Mouse (Mus musculus): ENCODE measurements around the gene Syne1. TPM values are rescaled to one million over a fixed set of nuclear protein-coding genes. Genes with fewer than 3 reads are reported as not detected.

Syne1 gene
- total RNA-seq (2017) = 56.9 to 77.2 TPM (median 63.5 TPM) in 3 replicates

- ATAC-seq (replicated peaks; ENCODE audit: insufficient number of reproducible peaks, low FRiP score, low TSS enrichment, poor library complexity, severe bottlenecking) = no peak
Measured at GRCm38 (mm10) chr10:5551382-5551781, at the start of gene Syne1. Gene Syne1 (minus strand): TSS chr10:5551482.

DNA sequence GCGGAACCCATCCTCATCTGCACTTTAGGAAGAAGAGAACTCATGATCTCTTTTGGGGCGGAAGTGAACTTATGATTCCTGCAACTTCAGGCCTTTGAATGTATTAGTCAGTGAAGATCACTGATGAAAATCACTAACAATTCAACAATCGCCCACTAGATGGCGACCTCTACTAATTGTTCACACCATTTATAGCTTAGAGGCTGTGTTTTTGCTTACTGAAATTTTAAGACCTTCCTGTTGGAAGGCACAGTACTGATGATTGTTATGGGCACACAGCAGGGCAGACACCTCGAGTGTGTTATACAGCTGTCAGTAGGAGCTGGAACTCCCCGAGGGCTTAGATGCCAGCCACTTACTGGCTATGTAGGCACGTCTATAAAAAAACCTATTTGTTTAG is 48.8 kb upstream of the Syne1 start:
- ATAC-seq (replicated peaks; ENCODE audit: insufficient number of reproducible peaks, low FRiP score, low TSS enrichment, poor library complexity, severe bottlenecking) = 0 out of 2 replicates have a peak, but pooled peaks have one; percentile 50

GRCm38 (mm10) chr10:5596559-5596958 is 45.3 kb upstream of the Syne1 start:
- ATAC-seq (replicated peaks; ENCODE audit: insufficient number of reproducible peaks, low FRiP score, low TSS enrichment, poor library complexity, severe bottlenecking) = no peak

- no peak for ATAC-seq (replicated peaks; ENCODE audit: insufficient number of reproducible peaks, low FRiP score, low TSS enrichment, poor library complexity, severe bottlenecking)
Measured at GRCm38 (mm10) chr10:5594457-5594856, 43.2 kb upstream of the Syne1 start.

DNA sequence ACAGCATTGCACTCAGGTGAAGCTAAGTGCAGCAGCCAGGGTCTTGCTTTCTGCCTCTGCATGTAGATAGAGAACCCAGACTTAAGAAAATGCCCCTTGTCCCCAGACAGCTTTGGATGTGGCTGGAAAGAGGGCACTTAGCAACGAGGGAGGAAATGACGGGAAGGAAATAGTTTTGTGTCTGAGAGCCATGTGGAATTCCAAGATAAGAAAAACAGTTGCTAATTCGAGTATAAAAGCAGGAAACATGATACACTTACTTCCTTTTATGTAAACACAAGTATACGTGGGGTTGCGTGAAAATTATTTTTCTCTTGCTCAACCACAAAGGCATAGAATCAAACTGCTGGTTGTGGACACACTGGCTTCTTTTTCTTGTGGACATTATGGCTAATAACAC is 42.2 kb upstream of the Syne1 start, which contains the start of gene Myct1:
Gene Myct1 (plus strand): TSS at position 312 of the 400 bp plus-strand sequence.
- ATAC-seq (replicated peaks; ENCODE audit: insufficient number of reproducible peaks, low FRiP score, low TSS enrichment, poor library complexity, severe bottlenecking) = no peak

DNA sequence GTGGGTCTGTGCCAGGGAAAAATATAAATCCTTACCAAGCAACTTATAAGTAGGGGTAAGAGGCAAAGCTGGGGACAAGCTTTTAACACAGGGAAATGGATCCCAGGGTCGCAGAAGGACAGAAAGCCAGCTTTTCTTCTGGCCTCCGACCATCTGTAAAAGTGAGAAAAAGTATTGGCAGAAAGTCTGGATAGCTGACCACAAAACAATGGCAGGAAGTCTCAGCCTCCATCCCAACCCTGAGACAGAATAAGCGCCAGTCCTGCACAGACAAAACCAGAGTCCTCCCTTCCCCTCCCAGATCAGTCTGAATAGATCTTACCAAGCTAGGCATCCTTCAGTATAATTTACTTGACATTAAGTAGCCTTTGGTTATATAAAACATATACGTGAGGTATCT is 40.7 kb upstream of the Syne1 start:
- no peak for ATAC-seq (replicated peaks; ENCODE audit: insufficient number of reproducible peaks, low FRiP score, low TSS enrichment, poor library complexity, severe bottlenecking)

DNA sequence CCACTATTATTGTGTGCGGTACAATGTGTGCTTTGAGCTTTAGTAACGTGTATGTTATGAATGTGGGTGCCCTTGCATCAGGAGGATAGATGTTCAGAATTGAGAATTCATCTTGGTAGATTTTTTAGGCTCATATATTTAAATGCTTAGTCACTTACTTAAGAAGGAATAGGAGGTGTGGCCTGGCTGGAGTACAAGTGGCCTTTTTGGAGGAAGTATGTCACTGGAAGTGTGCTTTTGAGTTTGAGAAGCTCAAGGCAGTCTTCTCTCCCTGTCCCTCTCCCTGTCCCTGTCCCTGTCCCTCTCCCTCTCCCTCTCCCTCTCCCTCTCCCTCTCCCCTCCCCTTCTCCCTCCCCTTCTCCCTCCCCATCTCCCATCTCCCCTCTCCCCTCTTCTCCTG is 39.8 kb upstream of the Syne1 start:
- ATAC-seq (replicated peaks; ENCODE audit: insufficient number of reproducible peaks, low FRiP score, low TSS enrichment, poor library complexity, severe bottlenecking) = no peak

DNA sequence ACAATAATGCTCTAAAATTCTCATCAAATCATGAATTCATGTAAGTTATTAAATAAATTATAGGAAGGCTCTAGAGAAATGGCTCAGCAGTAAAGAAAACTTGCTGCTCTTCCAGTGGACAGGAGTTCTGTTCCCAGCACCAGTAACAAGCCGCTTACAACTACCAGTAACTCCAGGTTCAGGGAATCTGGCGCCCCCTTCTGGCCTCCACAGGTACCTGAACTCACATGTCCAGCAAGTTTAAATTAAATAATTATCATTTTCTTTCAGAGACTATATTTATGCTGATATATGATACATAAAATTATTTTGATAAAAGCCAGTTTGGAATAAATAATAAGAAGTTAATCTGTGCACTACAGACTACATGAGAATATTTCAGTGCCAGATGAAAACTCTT is 22.0 kb upstream of the Syne1 start:
- no peak for ATAC-seq (replicated peaks; ENCODE audit: insufficient number of reproducible peaks, low FRiP score, low TSS enrichment, poor library complexity, severe bottlenecking)

- no peak for ATAC-seq (replicated peaks; ENCODE audit: insufficient number of reproducible peaks, low FRiP score, low TSS enrichment, poor library complexity, severe bottlenecking)
Measured at GRCm38 (mm10) chr10:5571332-5571731, 20.1 kb upstream of the Syne1 start.

DNA sequence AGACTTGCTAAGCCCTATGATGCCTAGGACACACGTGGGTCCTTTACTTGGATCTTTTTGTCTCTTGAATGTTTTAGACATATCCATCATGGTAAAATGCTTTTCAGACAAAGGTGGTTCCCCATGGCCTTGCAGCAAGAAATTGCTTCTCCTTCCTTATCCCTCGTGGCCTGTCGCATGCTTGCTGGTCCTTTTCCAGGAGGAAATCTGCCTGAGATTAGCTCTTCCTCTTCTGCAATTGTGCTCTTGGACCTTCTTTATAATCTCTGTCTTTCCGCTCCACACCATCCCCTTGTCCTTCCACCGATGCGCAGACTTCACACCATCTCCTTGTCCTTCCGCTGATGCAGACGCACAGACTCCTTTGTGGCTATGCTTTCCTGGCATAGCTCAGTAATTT is 18.8 kb upstream of the Syne1 start:
- no peak for ATAC-seq (replicated peaks; ENCODE audit: insufficient number of reproducible peaks, low FRiP score, low TSS enrichment, poor library complexity, severe bottlenecking)

DNA sequence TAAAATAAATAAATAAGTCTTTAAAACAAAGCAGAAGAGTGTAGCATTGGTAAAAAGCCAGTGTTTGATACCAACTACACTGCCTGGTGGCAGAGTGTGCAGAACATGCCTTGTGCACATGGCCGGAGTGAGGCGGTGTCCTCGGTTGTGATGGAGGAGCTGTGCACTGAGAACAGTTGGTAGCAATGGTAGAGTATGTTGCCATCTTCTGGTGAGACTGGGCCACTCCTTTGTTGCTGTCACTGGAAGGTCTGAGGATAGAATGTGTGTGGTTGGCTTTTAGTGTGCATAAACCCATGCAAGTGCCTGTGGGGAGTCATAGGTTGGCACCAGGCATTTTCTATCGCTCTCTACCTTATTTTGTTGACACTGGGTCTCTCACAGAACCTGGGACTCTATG is 17.7 kb upstream of the Syne1 start:
- ATAC-seq (replicated peaks; ENCODE audit: insufficient number of reproducible peaks, low FRiP score, low TSS enrichment, poor library complexity, severe bottlenecking) = no peak

DNA sequence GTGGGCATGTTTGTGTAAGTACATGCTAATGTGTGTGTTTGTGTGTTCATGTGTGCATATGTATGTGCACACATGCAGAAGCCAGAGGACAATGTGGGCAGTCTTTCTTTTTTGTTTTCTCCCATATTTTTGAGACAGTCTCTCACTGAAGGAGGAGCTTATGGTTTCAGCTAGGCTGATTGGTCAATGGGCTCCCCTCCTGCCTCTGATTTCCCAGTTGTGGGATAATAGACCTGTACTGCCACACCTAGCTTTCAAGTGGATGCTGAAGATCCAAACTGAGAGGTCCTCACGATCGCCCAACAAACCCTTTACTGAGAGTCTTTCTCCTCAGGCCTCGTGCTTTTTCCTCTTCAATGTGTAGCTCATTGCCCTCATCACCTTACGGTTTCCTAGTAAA is 10.4 kb upstream of the Syne1 start:
- ATAC-seq (replicated peaks; ENCODE audit: insufficient number of reproducible peaks, low FRiP score, low TSS enrichment, poor library complexity, severe bottlenecking) = no peak

GRCm38 (mm10) chr10:5560526-5560925 is 9.2 kb upstream of the Syne1 start:
- no peak for ATAC-seq (replicated peaks; ENCODE audit: insufficient number of reproducible peaks, low FRiP score, low TSS enrichment, poor library complexity, severe bottlenecking)

- no peak for ATAC-seq (replicated peaks; ENCODE audit: insufficient number of reproducible peaks, low FRiP score, low TSS enrichment, poor library complexity, severe bottlenecking)
Measured at GRCm38 (mm10) chr10:5558808-5559207, 7.5 kb upstream of the Syne1 start.

- no peak for ATAC-seq (replicated peaks; ENCODE audit: insufficient number of reproducible peaks, low FRiP score, low TSS enrichment, poor library complexity, severe bottlenecking)
Measured at GRCm38 (mm10) chr10:5554941-5555340, 3.7 kb upstream of the Syne1 start.

- 0 out of 2 replicates have a peak, but pooled peaks have one; percentile 25 for ATAC-seq (replicated peaks; ENCODE audit: insufficient number of reproducible peaks, low FRiP score, low TSS enrichment, poor library complexity, severe bottlenecking)
Measured at GRCm38 (mm10) chr10:5550168-5551021, 887 bp downstream of the Syne1 start.

- no peak for ATAC-seq (replicated peaks; ENCODE audit: insufficient number of reproducible peaks, low FRiP score, low TSS enrichment, poor library complexity, severe bottlenecking)
Measured at GRCm38 (mm10) chr10:5549871-5550167, 1.5 kb downstream of the Syne1 start.

DNA sequence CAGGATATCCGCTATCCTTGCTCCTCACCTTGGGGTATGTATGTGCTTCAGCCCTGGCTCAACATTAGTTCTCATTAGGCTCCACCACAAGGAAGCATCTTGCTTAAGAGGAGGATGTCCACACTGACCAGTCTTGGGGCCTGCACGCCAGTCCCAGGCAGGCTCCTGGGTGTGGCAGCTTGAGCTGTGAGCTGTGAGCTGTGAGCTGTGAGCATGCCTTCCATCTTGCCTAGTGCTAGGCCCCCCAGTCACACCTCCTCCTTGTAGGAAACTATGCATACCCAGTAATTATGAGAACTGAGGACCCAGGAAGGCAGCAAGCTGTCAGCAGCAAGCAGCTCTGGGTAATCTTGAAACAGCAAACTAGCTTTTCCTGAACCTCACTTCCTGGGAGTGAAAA is 2.6 kb downstream of the Syne1 start:
- ATAC-seq (replicated peaks; ENCODE audit: insufficient number of reproducible peaks, low FRiP score, low TSS enrichment, poor library complexity, severe bottlenecking) = no peak; the same call in 1 of the 2 replicates

DNA sequence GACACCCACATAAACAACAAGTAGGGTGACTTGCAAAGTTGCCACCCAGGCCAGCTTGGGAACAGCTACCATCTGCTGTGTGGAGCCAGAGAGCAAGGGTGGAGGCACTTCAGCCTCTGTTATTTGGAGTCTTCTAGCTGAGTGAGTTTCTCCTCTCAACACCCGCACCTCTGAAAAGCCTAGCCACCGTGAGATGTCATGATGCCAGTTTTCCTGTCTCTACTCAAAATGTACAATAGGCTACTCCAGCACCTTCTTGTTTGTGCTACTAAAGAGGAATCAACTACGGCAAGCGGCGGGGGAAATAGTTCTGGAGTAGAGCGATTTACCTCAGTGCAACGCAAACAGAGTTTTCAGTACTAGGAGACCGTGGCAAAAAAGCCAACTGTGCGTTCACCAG is 3.5 kb downstream of the Syne1 start:
- ATAC-seq (replicated peaks; ENCODE audit: insufficient number of reproducible peaks, low FRiP score, low TSS enrichment, poor library complexity, severe bottlenecking) = no peak

DNA sequence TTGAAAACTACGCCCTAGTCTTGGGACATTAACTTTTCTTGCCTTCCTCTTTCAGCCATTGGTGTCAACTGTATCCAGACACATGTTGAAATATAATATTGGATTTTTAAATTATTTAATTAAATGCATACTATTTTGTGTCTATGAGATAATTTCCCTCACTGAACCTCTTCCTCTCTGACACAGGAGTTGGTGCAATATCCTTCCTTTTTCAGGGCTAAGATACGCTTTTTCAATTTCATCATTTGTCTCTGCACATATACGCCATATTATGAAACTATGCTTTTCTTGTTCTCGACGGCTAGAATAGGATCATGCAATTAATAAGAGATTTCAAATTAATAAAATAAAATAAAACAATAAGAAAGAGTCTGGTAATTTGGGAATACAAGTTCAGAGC is 4.9 kb downstream of the Syne1 start:
- ATAC-seq (replicated peaks; ENCODE audit: insufficient number of reproducible peaks, low FRiP score, low TSS enrichment, poor library complexity, severe bottlenecking) = no peak

GRCm38 (mm10) chr10:5528284-5528683 is 23.0 kb downstream of the Syne1 start:
- no peak for ATAC-seq (replicated peaks; ENCODE audit: insufficient number of reproducible peaks, low FRiP score, low TSS enrichment, poor library complexity, severe bottlenecking)

Data from monocyte, adult 5-6 weeks (primary cell).